Mouse (Mus musculus) adrenal gland, postnatal 14 days (tissue): ENCODE measurements around the gene Rsph14. TPM values are rescaled to one million over a fixed set of nuclear protein-coding genes. Genes with fewer than 3 reads are reported as not detected.

Experiments
- DNase-seq: peaks from one replicate; pipeline ENCODE4 v3.0.0; 2021; ENCODE audit warnings: mixed read lengths
- long read RNA-seq, 2 experiments: library from polyadenylated mRNA; stranded (forward); transcript quantifications; one replicate each; pipeline ENCODE4 v2.0.0; 2021
- total RNA-seq: library from RNA; stranded (reverse); gene quantifications from 2 replicates; pipeline ENCODE4 v1.2.3, GENCODE M21; 2021

Gene Rsph14
- 0.52 and 0.53 TPM in 2 replicates for total RNA-seq
- long read RNA-seq, experiment 1, partial matches to known transcripts: 0 of 1 reads
- long read RNA-seq, experiment 1, other reads (novel, unspliced or antisense): 1 of 1 reads
- long read RNA-seq, experiment 2: 0 reads

DNA sequence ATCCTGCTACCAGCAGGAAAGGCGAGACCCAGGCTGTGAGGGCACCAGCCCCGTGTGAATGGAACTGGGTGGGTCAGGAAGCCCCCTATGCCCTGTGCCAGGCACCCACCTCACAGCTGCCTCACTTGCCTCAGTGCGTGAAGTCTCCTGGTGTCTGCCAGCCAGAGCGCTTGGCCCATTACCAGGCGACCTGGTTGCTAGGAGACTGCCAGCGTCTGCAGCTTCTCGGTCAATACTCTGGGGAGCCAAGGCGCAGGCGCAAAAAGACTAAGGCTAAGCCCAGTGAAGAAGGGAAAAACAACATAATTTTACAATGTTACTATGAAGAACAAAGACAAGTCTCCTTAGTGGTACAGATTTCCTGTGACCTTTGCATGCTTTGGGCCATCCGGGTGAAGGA, at the start of gene Rsph14:
Gene Rsph14, minus strand, starts transcription at position 192 of the 400 bp plus-strand sequence.
- DNase-seq: peak; percentile 96

DNA sequence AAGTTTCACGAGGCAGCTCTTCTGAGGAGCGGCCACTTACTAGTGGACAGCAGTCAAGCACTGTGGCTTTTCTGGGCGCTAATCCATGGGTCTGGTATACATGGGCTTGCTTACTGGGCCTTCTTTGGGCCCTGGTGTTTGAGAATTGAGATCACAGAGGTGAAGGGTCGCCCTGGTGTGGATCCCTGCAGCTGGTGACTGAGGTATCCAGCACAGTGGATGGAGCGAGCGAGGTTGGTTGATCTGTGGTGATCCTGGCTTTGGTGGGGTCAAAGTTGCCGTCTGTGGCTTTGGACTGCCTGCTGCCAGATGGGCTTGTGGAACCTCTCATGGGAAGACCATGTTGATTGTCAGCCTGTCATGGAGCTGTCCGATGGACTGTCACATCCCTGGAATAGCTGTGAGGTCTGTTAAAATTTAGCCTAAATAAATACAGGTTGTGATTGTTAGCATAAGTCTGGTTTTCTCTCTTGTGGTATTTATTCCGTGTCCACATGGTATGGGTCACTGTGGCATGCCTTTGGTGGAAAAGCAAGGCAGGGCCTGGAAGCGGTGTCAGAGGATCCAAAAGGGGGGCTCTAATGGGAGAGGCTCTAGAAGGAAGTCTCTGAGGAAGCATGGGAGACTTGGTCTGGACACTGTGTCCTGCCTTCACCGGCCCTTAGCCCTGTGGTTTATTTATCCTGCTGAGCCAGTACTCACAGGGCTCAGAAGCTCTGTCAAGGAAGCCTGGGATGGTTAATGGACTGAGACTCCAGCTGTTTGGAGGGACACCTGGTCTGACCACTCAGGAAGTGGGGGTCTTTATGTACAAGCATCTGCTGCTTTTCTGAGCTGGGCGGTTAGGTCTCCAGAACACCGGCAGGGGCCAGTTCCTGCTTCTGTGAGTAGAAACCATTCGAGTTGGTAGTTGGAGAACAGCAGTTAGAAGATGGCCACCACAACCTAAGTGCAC, 46.1 kb upstream of the Rsph14 start:
- no peak for DNase-seq

DNA sequence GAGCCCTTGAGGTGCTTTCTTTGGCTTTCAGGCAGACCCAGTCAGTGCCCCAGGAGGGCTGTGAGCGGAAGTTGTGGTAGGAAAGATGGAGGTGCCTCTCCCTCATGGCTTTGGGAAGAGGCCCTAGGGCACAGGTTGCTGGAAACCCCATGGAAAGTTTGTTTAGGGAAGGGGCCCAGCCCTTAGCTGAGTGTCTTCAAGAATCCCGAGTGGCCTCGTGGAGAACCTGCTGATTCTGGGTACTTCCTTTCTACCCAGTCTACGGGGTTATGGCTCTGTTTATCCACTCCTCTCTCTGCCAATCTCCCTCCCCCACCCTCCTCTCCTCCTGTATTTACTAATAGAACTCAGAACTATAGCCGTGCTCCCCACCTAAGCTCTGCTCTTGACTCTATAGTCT, 43.3 kb upstream of the Rsph14 start:
- no peak for DNase-seq

DNA sequence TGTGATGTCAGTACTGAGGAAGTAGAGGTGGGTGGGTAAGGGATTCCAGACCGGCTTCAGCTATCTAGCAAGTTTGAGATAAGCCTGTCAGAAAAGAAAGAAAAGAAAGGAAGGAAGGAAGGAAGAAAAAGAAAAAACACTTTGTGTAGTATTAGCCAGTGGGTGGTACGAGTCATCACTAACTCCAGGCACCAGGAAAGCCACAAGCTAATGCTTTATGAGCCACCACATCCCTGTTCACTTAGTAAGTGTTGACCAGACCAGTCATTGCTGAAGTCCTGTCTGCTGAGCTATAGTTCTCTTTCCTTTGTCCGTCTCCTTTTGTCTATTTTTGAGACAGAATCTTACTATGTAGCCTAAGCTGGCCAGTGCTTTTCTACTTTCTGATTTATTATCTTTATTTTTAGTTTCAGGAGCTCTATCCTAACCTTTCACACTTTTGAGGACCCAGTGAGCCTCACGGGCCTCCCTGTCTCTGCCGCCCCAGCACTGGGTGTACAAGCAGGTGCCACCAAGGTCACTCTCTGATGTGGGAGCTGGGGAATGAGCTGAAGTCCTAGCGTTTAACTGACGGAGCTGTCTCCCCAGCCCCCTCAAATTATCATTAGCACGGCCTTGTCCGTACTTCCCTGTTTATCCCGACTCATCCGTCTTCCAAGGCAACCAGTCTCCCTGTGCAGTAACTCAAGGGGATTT, 38.0 kb upstream of the Rsph14 start:
- peak; percentile 52 for DNase-seq

DNA sequence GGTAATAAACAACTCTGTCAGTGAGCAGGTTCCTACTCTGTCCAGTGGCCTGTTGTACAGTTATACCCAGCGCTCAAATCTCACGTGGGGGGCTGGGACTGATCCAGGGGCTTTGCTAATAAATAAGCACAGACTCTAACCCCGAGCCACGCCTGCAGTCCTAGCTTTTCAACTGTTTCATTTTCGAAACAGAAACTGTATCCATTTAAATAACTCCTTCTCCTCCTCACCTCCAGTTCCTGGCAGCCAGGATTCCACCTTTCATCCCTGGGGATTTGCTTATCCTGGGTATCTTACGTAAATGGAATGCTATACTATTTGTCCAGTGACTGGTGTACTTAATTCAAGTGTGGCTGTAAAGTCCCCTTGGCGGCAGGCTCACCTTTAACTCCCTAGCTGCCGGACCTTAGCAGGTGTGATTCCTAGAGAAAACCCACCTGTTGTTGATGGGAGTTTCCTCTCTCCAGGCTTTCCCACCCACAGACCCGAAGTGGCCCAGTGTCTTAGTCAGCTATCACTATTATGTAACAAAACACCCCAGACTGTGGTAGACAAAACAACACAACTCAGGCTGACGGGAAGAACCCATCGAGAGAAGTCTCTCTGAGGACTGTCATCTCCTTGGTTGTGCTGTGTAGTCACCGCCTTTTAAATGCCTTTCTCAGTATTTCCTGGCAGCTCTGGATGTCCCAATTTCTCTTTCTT, 36.4 kb upstream of the Rsph14 start:
- no peak for DNase-seq

DNA sequence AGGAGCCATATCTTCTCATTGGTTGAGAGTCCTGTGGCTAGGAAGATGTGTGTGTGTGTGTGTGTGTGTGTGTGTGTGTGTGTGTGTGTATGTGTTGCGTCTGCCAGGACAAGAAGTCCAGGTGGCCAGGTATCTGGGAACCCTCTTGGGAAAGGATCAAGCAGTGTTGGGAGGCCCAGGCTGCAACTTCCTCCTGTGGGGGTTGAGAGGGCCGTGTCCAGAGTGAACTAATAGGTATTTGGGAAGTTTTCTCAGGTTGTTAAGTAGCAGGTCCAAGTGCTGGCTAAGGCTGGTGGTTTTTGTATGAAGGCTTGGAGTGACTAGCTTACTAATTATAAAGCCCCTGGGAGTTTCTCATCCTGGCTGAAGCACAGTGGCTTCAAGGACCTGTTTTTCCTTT, 35.7 kb upstream of the Rsph14 start:
- DNase-seq: no peak

DNA sequence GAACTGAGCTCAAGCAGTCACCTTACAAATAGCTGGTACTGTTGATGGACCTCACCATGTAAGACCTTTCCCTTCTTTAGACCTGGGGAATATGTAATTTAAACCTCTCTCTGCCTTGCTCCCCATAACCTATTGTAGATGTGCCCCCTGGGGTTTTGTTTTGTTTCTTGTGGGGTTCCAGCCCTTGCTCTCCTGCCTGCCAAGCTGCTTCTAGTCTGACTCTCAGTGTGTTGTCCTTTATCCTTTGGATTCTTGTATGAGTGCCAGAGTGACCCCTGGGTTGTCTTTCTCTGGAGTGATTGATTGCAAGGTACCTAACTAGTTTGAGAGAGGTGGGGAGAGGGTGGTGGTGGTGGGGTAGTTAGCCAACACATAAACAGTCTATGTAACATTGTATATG, 35.1 kb upstream of the Rsph14 start:
- DNase-seq: no peak

DNA sequence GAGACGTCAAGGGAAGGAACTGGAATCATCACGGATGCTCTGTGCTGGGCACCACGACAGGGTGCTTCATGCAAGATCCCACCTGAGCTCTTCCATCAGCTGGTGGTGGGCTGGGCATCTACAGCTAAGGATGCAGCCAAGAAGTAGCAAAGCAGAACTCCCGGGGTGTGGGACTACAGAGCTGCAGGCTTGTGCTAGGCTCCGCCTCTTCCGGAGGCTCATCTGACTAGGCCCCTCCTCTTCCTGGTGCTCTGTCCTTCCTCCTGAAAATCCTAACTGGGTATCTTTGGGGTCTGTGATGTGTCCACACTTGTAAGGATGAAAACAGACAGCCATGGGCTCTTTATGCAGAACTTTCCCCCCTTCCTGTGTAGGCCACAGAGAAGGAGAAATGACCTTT, 33.3 kb upstream of the Rsph14 start:
- DNase-seq: no peak

DNA sequence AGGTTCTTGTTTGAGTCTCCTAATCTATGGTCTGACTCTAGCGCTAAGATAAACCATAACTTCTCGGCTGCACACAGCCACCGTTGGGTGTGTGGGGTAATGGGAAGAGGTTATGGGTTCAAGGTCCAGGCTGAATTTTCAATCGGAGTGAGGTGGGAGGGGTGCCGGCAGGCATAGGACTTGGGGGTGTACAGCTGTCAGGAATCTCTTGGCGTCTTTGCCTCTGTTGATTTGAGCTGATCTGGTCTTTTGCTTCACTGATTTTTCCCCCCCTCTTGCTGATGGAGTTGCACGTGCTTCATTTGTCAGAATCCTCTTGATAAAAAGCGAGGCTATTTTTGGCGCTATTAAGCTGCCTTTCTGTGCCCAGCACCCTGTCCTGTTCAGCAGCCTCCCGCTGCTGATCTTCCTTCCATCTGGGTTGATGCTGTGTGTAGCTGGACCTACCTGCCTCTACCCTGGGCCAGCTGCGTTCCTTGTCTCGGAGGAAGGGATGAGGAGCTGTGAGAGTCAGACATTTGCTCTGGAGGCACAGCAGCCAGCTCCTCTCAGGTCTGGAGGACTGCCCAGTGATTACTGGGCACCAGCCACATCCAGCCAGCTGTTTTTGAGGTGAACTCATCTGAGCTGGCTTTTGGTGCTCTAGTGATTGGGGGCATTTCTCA, 31.0 kb upstream of the Rsph14 start:
- no peak for DNase-seq

DNA sequence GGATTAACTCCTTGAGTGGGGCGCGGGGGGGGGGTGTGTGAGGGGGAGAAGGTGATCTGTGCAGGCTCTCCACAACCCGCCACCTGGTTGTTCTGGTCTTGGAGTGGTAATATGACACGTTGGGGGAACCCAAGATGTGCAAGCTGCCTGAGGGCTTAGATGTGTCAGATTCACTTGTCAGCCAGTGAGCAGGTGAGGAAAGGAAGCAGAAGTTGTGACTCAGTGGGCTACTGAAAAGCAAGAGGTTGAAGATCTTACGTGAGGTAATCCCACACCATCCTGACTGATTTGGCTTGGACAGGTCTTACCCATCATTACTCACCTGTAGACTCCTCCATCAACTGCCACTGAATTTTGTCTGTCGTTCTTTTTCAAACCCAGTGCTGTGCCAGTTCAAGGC, 30.2 kb upstream of the Rsph14 start:
- DNase-seq: no peak

DNA sequence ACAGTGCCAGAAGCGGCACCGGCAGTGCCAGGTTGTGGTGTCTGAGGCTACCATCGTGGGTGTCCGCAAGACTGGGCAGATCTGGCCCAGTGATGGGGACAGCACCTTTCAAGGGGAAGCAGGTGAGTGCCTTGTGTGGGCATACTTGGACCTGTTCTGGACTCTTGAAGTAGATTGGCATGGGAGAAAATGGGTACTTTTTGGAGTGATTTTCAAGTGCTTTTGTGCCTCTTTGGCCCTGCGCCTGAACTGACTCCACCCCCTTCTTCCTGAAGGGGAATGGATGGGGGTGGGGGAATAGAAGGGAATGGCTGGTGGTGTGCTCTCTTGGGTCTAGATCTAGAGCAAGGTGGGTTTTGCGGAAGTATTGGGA, 29.8 kb upstream of the Rsph14 start:
- DNase-seq: peak; percentile 34

DNA sequence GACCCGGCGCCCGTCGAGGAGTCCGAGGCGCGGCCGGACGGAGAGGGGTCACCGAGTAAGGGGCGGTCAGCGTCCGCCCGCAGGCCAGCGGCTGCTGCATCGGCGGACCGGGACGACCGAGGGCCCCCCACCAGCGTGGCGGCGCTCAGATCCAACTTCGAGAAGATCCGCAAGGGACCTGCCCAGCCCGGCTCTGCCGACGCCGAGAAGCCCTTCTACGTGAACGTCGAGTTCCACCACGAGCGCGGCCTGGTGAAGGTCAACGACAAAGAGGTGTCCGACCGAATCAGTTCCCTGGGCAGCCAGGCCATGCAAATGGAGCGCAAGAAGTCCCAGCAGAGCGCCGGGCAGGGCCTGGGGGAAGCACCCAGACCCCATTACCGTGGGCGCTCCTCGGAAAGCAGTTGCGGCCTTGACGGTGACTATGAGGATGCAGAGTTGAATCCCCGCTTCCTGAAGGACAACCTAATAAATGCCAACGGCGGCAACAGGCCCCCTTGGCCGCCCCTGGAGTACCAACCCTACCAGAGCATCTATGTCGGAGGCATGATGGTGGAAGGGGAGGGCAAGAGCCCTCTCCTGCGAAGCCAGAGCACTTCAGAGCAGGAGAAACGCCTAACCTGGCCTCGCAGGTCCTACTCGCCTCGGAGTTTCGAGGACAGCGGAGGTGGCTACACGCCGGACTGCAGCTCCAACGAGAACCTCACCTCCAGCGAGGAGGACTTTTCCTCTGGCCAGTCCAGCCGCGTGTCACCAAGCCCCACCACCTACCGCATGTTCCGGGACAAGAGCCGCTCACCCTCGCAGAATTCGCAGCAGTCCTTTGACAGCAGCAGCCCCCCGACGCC, 29.2 kb upstream of the Rsph14 start:
- DNase-seq: peak; percentile 53

DNA sequence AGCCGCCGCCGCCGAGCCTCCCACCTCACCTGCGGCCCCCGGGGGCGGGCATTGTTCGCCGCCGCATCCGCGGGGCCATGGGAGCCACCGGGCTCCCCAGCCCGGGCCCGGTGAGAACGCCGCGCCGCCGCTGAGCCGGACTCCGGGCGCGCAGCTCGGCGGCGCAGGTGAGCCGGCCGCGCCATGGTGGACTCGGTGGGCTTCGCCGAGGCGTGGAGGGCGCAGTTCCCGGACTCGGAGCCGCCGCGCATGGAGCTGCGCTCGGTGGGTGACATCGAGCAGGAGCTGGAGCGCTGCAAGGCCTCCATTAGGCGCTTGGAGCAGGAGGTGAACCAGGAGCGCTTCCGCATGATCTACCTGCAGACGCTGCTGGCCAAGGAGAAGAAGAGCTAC, 28.5 kb upstream of the Rsph14 start:
- peak; percentile 40 for DNase-seq

DNA sequence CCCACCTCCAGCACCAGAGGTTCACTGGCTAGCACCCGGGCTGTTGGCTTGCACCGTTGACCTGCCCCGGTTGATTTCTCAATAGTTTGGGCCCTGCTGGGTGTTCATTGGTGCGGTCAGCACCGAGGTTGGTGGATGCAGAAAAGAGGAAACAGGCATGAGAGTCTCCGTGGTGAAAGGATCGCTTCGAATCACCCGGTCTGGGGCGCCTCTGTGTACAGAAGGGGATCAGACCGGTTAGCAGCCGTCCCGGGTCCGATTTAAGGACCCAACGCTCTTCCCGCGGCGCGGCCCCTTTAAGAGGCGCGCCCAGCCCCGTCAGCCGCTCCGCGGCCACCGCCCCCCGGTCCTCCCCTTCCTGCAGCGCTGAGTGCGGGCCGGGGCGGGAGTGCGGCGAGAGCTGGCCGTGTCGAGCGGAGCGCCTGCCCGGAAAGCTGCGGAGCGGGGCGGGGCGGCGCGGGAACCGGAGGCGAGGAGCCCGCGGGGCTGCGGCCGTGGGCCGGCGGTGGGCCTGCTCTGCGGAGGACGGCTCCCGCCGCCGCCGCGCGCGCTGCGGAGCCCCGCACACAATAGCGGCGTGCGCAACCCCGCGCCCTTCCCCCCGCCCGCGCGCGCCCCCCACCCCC, 27.9 kb upstream of the Rsph14 start, which contains the start of gene Bcr:
Gene Bcr, plus strand, starts transcription at position 376 of the 626 bp plus-strand sequence.
- peak; percentile 91 for DNase-seq

DNA sequence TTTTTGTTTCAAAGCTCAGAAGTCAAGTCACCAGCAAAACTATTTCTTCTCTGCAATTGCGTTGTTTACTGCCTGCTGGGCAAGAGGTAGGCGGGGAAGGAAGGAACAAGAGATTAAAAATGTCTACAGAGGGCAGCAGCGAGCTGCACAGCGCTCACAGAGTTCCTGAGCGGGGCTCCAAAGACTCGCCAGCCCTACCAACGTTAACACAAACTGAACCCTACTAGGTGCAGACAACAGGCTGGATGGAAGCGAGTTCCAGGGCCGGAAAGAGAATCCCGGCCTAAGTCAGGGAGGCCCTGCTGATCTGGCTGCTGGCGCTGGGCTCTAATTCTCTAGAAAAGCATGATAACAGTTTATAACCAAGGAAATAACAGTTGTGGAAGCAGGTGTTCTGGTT, 27.0 kb upstream of the Rsph14 start:
- DNase-seq: peak; percentile 78

DNA sequence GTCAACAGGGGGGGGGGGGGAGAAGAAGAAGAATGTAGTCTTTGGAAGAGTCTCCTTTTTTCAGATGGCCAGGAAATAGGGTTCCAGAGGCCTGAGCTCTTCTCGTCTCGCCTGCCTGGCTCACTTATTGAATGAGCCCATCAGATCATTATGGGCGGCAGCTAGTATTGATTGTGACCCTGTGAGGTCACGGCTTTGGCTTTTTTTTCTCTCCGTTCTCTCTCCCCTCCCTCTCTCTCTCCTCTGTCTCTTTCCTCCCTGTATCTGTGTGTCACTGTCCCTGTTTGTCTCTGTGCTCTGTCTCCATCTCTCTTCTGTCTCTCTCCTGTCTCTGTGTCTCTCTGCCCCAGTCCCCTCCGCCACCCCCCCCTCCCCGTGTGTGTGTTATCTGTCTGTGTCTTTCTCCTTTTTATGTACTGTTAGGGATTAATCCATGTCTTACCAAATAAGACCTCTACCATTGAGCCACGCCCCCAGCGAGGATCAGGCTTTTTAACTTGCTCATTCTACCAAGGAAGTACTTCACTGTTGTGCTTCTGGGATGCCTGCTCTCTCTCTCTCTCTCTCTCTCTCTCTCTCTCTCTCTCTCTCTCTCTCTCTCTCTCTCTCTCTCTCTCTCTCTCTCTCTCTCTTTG, 26.5 kb upstream of the Rsph14 start:
- no peak for DNase-seq

DNA sequence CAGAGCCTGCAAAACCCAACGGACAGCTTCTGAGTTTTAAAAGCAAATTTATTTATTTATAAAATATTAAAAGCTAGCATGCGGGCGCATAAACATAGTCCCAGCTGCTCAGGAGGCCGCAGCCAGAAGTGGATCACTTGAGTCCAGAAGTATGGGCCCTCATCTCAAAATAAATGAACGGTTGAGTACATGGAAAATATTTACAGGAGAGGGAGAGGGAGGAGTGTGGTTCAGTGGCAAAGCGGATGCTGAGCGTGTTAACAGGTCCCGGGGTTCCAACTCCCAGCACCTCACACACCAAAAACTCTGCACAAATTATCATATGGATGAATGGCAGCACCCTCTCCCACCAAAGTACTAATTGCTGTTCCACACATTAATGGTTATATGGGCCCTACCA, 25.9 kb upstream of the Rsph14 start:
- DNase-seq: no peak

DNA sequence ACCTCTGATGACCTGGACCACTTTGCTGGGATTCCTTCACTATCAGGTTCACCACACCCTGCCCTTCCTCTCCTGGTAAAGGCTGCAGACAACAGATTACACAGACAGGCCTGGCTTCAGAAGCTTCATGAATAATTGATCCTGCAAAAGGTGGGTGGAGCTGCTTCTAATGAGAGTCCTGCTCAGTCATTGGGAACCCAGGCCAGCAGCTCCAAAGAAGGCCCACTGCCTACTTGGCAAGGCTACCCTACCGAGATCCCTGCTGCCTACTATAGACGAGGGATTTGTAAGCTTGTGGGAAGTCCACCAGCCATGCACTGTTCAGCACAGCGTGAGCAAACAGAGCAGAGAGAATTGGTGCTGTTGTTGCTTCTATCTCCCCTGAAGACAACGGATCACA, 23.9 kb upstream of the Rsph14 start:
- DNase-seq: no peak

DNA sequence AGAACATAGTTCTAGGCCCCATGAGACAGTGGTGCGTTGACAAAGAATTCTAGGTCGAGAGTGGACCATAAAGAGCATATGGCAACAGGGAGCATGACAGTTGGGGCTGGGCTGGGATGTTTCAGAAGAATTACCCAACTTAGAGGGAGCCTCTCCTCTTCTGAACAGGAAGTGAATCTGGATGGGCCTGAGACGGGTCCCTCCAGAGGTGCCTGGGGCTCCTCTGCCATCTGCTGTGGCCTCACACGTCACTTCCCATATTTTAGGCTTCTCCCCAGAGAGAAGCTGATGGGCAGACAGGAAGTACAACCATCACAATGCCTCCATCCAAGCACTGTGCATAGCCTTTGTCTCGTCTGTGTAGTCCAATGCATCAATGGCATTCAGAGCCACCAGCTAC, 23.3 kb upstream of the Rsph14 start:
- DNase-seq: no peak

DNA sequence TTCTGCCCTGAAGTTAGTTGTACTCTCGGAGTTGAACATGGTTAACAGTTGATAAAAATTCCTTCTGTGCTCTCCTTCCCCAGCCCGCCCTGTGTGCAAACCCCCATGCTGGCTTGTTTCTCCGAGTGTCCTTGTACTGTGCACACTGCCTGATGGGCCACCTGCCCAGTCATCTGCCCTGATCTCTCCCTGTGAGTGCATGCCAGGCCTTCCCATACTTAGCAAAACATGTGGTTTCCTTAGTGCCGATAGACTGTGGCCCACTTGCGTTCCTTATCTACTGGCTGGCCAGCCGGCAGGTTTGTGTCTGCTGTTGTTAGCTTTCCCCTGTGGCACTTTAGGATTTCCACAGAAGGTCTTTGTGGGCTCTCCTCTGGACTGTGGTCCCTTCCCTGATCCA, 21.7 kb upstream of the Rsph14 start:
- DNase-seq: peak; percentile 75
